Mouse (Mus musculus) adrenal gland, adult (tissue): ENCODE measurements around the gene Ctnnd2.
"Not testable (repeated sequence)": the region's sequence is repeated elsewhere in the genome, so short reads cannot be mapped to it uniquely, and the experiment has no call there.

Experiments
- DNase-seq, 2 experiments: peaks; one replicate each; pipeline ENCODE4 v3.0.0; 2022 to 2023; ENCODE audit warnings: low spot score in 1 of 2; ENCODE audit not compliant: inconsistent age in 2 of 2

Gene Ctnnd2

DNA sequence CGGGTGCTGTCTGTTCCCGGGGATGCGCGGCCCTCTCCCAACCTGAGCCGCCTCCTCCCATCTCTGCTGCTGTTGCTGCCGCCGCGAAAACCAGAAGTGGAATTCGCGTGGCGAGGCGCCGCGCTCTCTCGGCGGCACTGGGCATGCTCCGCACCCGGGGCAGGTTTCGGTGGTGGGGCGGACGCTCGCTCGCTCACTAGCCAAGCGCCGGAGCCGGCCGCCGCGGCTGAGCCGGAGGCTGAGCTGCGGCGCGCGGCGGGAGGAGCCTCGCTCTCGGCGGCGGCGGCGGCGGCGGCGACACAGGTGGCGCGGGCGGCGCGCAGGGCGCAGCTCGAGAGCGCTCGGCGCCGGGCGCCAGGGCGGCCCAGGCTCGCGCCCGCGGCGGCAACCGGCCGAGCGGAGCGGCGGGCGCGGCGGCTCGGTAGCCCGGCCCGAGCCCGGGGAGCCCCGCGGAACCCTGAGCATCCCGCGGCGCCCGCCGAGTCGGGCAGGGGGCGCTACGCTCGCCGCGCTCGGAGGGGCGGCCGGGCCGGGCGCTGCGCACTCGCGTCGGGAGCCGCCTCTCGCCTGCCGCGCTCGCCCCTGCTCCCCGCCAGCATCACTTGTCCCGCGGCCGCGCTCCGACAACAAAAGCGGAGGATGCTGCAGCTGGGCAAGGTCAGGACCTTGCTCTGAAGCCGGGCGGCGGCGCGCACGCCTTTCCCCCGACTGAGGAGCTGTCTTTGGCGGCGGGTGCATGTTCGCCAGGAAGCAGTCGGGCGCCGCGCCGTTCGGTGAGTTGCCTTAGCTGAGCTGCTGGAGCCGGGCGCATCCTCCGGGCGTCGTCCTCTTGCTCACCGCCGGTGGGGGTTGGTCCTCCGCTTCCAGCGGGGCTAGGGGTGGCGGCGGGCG, at the start of gene Ctnnd2:
TSS of gene Ctnnd2 (plus strand) at position 203 of the 891 bp plus-strand sequence.
- DNase-seq = peak; percentile 43 to 74

- DNase-seq = no peak
Observed at GRCm38 (mm10) chr15:30130705-30131104, 41.7 kb upstream of the Ctnnd2 start.

DNA sequence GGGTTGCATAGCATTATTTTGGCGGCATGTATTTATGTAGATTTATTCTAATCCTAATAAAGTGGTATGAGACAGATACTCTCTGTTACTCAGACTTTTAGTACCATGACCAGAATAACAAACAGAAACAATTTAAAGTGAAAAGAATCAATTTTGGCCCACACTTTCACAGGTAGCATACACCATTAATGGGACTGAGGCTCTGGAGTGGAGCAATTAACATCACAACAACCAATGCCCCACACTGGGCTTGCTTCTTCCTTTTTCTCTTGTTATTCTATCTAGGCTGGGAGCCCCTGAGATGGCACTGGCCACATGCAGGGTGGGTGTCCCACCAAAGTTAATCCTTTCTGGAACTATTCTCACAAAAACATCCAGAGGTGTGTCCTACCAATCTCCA, 32.8 kb upstream of the Ctnnd2 start:
- not testable (repeated sequence) for DNase-seq

GRCm38 (mm10) chr15:30145413-30145812, 27.0 kb upstream of the Ctnnd2 start:
- no peak for DNase-seq

GRCm38 (mm10) chr15:30152176-30152575, 20.2 kb upstream of the Ctnnd2 start:
- DNase-seq = no peak

GRCm38 (mm10) chr15:30157975-30158374, 14.4 kb upstream of the Ctnnd2 start:
- DNase-seq = no peak

GRCm38 (mm10) chr15:30170031-30170430, 2.4 kb upstream of the Ctnnd2 start:
- DNase-seq = no peak

- DNase-seq = peak in 1 of 2 experiments; percentile 34
Observed at GRCm38 (mm10) chr15:30171493-30172195, 749 bp upstream of the Ctnnd2 start.

DNA sequence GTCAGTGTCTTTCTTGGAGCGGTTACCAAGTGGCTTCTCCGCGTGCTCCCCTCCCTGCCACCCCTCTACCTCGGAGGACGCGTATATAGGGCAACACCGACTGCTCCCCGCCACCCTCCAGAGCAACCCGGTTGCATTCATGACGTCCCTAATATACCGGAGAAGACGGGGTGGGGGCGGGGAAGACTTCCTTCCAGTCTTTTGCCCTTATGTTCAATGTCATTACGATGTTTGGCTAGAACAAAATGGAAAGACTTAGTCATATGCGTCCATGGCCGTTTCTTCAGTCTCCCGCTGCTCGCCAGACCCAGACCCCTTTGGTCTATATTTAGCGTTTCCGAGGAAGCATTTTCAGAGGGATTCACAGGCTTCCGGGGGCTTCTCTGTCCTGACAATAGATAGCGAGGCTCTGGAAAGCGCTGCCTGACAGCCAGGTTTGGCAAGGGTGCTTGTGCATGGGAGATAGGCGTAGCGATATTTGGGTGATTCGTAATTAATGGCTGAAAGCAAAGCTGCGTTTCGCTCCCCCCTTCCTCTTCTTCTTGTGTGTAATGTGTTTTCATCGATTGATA, 1.1 kb downstream of the Ctnnd2 start:
- peak in 1 of 2 experiments; percentile 3 for DNase-seq

- DNase-seq = peak in 1 of 2 experiments; percentile 19
Observed at GRCm38 (mm10) chr15:30174321-30174720, 1.9 kb downstream of the Ctnnd2 start.

DNA sequence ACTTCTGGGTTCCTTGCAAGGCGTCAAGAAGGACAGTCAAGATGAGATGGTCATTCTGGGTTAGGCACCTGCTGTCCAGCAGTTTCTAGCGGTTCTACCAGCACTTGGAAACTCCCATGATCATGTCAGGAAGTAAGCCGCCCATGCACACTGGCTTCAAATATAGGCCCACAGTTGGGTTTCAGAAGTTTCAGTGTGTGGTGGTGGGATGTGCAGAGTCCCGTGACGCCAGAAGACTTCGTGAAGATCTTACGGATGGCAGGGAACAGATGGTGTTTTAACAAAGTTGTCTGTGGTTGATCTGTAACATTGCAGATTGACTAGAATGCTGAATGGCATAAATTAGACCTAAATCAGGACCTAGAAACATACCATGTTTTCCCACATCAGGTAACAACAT, 11.6 kb downstream of the Ctnnd2 start:
- DNase-seq = no peak

DNA sequence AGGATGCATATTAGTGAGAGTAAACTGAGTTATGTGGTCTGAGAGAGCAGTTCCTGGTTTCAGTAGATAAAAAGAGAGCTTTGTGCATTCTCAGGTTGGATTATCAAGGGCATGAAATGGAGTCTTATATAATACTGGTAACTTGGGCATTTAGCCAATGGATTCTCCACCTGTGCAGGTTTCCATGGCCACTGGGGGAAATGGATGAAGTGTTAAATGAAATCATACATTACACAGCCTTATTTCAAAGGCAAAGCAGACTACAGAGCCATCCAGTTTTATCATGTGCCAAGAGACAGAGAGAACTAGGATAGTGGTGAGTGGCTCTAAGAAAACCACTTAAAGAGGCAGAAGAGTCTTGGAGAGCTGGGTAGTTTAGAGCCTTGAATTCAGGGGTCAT, 18.5 kb downstream of the Ctnnd2 start:
- no peak for DNase-seq

GRCm38 (mm10) chr15:30191931-30192668, 19.7 kb downstream of the Ctnnd2 start:
- peak in 1 of 2 experiments; percentile 24 for DNase-seq

DNA sequence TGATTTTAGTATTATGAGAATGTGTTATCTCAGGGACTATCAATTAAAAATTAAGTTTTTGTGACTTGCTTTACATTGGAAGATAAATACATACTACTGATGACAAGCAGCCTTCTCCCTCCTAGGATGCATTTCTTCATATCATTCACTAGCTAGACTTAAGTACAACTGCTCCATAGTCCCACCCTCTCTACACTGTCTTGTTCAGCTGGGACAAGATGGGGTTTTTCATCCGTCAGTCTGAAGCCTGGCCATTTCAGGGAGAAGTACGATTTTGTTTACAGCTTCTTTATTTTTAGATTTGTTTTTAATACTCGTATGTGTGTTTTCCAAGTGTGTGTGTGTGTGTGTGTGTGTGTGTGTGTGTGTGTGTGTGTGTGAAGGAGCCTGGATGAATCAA, 26.0 kb downstream of the Ctnnd2 start:
- no peak for DNase-seq

DNA sequence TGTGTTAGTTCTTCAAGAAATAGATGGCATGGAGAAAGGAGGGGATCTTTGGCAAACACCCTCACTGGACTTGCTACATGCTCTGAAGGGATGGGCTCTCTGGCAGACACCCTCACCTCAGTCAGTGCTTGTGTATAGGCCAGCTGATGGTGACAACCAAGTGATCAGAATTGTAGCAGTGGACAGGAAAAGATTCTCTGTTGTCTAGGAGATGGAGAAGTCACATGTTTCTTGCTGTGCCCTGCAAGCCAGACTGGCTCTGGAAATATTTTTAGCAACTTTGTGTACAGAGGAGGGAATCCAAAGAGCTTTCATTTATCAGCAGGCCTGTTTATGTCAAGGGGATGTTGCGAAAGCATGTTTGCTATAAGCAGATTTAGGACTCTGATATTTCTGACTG, 27.4 kb downstream of the Ctnnd2 start:
- DNase-seq = no peak

DNA sequence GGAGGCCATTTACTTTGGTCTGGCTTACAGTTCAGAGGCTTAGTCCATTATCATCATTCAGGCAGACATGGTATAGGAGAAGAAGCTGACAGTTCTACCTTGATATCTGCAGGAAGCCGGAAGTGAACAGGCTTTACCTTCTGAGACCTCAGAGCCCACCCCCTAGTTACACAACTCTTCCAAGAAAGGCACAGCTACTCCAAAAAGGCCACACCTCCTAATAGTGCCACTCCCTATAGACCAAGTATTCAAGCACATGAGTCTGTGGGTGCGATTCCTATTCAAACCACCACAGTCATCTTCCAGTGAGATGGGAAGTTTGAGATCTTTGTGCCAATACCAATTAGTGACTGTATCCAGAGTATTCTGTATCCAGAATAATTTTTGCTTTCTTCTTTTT, 28.8 kb downstream of the Ctnnd2 start:
- DNase-seq = no peak

GRCm38 (mm10) chr15:30201617-30202016, 29.2 kb downstream of the Ctnnd2 start:
- DNase-seq = no peak

- DNase-seq = no peak
Observed at GRCm38 (mm10) chr15:30212746-30213145, 40.4 kb downstream of the Ctnnd2 start.

DNA sequence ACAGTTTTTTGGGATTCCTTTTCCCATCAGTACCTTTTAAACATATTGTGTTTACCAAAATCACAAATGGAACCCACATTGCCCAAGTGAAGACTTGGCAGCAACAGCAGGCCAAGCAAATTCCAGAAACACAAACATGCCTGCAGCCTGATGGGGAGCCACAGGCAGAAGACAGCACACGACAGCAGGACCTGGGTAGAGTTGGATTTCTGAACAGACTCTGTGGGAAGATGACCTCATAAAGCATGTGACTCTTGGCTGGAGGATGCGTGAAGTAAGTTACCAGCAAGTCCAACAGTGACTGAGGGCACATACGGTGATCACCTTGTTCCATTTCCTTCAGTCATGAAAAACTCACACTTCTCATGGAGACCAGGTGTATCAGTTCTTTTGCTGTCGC, 43.5 kb downstream of the Ctnnd2 start:
- DNase-seq = no peak

DNA sequence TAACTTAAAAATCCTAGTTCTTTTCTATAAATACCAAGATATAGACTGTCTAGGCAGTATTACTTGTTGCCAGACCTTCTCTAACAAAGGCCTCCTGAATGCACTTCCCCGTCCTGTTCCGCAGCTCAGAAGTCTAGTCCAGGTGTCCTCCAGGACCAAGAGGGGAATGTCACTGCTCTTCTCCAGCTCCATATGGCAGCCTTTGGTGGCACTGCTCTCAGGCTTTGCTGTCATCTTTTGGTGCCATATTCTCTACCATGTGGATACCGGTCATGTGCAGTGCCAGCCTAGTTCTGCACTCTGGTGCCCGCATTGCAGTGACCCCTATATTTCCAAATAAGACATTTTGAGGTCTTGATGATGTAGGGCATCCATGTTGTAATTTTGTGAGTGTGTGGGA, 56.7 kb downstream of the Ctnnd2 start:
- no peak for DNase-seq
